Mouse (Mus musculus) liver, embryonic 14.5 days (tissue): ENCODE results near the gene Defa34.
"Not testable (repeated sequence)": the region's sequence is repeated elsewhere in the genome, so short reads cannot be mapped to it uniquely, and the experiment has no call there.

Experiments used
- CTCF ChIP-seq: IDR thresholded peaks from 2 replicates; pipeline ENCODE4 v1.5.1; 2016; ENCODE audit warnings: antibody characterized with exemption, low read depth, control low read depth
- EP300 ChIP-seq: IDR thresholded peaks from 2 replicates; pipeline ENCODE4 v1.6.1; 2016; ENCODE audit warnings: antibody characterized with exemption, low read depth

DNA sequence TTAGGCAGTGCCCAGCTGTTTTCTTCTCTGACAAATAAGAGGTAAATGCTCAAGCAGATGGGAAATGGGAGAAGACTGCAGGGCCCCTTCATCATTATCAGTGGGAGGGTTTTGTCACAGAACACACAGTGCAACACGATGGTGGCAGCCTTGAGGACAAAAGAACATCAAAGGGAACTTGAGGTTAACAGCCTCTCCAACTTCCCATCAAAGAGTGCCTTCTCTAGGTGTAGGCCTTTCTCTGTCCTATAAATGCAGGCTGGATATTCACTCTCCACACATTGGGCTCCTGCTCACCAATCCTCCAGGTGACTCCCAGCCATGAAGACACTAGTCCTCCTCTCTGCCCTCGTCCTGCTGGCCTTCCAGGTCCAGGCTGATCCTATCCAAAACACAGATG is 10.1 kb upstream of the Defa34 start, which contains the start of gene Defa17:
- TF ChIP-seq CTCF, EP300: not testable (repeated sequence)
